In the genomic region with DNA sequence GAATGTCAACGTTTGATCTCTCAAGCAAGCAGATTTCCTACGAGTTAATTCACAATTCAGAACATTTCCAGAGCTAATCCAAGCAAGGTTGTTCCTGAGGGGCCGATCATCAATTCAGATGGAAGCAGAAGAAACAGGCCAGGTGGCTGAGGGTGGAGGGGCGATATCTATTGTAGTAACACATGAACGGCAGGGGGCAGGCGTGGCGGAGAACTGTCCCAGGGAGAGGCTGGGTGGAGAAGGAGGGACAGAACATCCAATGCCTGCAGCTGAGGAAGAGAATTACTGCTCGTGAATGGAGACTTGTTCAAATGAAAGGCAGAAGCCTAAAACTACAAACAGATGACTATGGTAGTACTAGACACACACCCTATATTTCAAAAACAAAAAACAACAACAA, we compare ENCODE assay signal across 9 mouse cellular contexts.
A peak's percentile ranks its signal among the peaks of the same experiment; 100 is the strongest.
DNase-seq lines count a peak whose midpoint lies in the region; ATAC-seq lines count a peak whose summit lies in the region.
"Had no signal": no experiment of that assay in that cellular context is flagged by ENCODE, and none has a peak within 500 bp of the region (broad histone marks: within the 10 kb centered on the region; RNA-seq: fewer than 3 reads in every experiment).

No protein-coding gene starts in this region.

- no peaks in the 10 kb centered on the region for H3K9me3 ChIP-seq in heart, embryonic 16.5 days (replicated peaks; ENCODE audit: control insufficient read depth, low read length)
- no peaks in the 10 kb centered on the region for H3K9me3 ChIP-seq in embryonic facial prominence, embryonic 14.5 days (ENCODE audit: control insufficient read depth, low read length)
- H3K9me3 ChIP-seq: hindbrain, embryonic 15.5 days had no signal

- H3K4me2 ChIP-seq in heart, embryonic 16.5 days (ENCODE audit: low read depth, low read length) = no peak overlapping the region
- H3K4me2 ChIP-seq in embryonic facial prominence, embryonic 14.5 days (ENCODE audit: low read depth, low read length) = no peak overlapping the region
- H3K4me2 ChIP-seq: hindbrain, embryonic 15.5 days had no signal

- no peak for DNase-seq in heart, adult 9 months (ENCODE audit: low spot score in 2 of 2)
- DNase-seq in testis, postnatal 10 days (ENCODE audit: low spot score) = peak; percentile 76
- no peak for DNase-seq in testis, postnatal 14 days (ENCODE audit: low spot score)
- peak; percentile 42 for DNase-seq in embryonic facial prominence, embryonic 14.5 days (ENCODE audit: low spot score)
- peak; percentile 7 for DNase-seq in lung, postnatal 25 days (ENCODE audit: low spot score)
- no peak for DNase-seq in ovary, postnatal 14 days (ENCODE audit: low spot score)

- 0 out of 2 replicates have a peak, but pooled peaks cover 2% of the 10 kb centered on the region for H3K4me1 ChIP-seq in heart, embryonic 16.5 days (ENCODE audit: control insufficient read depth, insufficient read depth, low read length)
- H3K4me1 ChIP-seq in embryonic facial prominence, embryonic 14.5 days (ENCODE audit: control insufficient read depth, insufficient read depth, low read length) = no peaks in the 10 kb centered on the region; the same call in 1 of the 2 replicates

- no peaks in the 10 kb centered on the region for H3K36me3 ChIP-seq in heart, embryonic 16.5 days (ENCODE audit: control insufficient read depth, insufficient read depth)
- no peaks in the 10 kb centered on the region for H3K36me3 ChIP-seq in embryonic facial prominence, embryonic 14.5 days (ENCODE audit: control insufficient read depth, insufficient read depth, low read length)
- H3K36me3 ChIP-seq: hindbrain, embryonic 15.5 days had no signal

- no peak overlapping the region for H3K9ac ChIP-seq in heart, embryonic 16.5 days (ENCODE audit: low read length)
- H3K9ac ChIP-seq in embryonic facial prominence, embryonic 14.5 days (ENCODE audit: low read depth, low read length) = no peak overlapping the region
- H3K9ac ChIP-seq: hindbrain, embryonic 15.5 days had no signal

- 35% methylated on average over 8 of the region's 8 CpGs for WGBS in heart, embryonic 16.5 days
- WGBS in embryonic facial prominence, embryonic 14.5 days = 28% methylated on average over 8 of the region's 8 CpGs

- H3K27ac ChIP-seq in heart, embryonic 16.5 days (ENCODE audit: low read length) = no peak overlapping the region
- no peak overlapping the region for H3K27ac ChIP-seq in embryonic facial prominence, embryonic 14.5 days (replicated peaks; ENCODE audit: low read depth, low read length)

- H3K4me3 ChIP-seq in heart, embryonic 16.5 days (ENCODE audit: low read length) = no peak overlapping the region
- H3K4me3 ChIP-seq in embryonic facial prominence, embryonic 14.5 days (ENCODE audit: low read depth, low read length) = no peak overlapping the region
- H3K4me3 ChIP-seq: hindbrain, embryonic 15.5 days had no signal

- no peaks in the 10 kb centered on the region for H3K27me3 ChIP-seq in heart, embryonic 16.5 days (ENCODE audit: control insufficient read depth, insufficient read depth, low read length)
- no peaks in the 10 kb centered on the region; the same call in 1 of the 2 replicates for H3K27me3 ChIP-seq in embryonic facial prominence, embryonic 14.5 days (replicated peaks; ENCODE audit: control insufficient read depth, insufficient read depth, low read length)
- H3K27me3 ChIP-seq: hindbrain, embryonic 15.5 days had no signal

- ATAC-seq in heart, embryonic 16.5 days (replicated peaks; ENCODE audit: extremely low read depth, insufficient read depth, low FRiP score) = peak; percentile 67; the same call in 1 of the 2 replicates
- no peak for ATAC-seq in embryonic facial prominence, embryonic 14.5 days (ENCODE audit: low read depth)
- no peak for ATAC-seq in activated CD4-positive, CD25-positive, alpha-beta regulatory T cell, adult 4 months

Comparison
In these comparisons a context has a peak if more than half of its experiments do, and no peak if none do; other contexts are left out.
1. DNase-seq: peak in testis, postnatal 10 days (single experiment), embryonic facial prominence, embryonic 14.5 days (single experiment) and lung, postnatal 25 days (single experiment); none in heart, adult 9 months (0 of 2), testis, postnatal 14 days (single experiment) and ovary, postnatal 14 days (single experiment).